Mouse (Mus musculus) CH12.LX (cell line): ENCODE measurements around the gene Exd2. TPM values are rescaled to one million over a fixed set of nuclear protein-coding genes. Genes with fewer than 3 reads are reported as not detected.

Source experiments
- DNase-seq: peaks from one replicate; pipeline ENCODE4 v3.0.0-alpha.2; 2013; ENCODE audit errors: extremely low read depth
- H3K27ac ChIP-seq: 2 replicates; pipeline ENCODE4 v1.5.1; 2012; ENCODE audit warnings: low read depth, mild to moderate bottlenecking, control low read depth, moderate library complexity; ENCODE audit not compliant: insufficient read depth
- H3K27me3 ChIP-seq: replicated peaks from 2 replicates; pipeline ENCODE3; 2012; ENCODE audit warnings: inconsistent platforms
- H3K36me3 ChIP-seq, 2 experiments: replicated peaks in 1 of 2; 2 replicates each; pipeline versions ENCODE3 to v1.6.1; 2012; ENCODE audit warnings: inconsistent platforms in 1 of 2, low read length in 1 of 2, mild to moderate bottlenecking in 1 of 2, mixed read lengths in 1 of 2, moderate library complexity in 1 of 2; ENCODE audit not compliant: control insufficient read depth in 1 of 2, insufficient read depth in 1 of 2
- H3K4me1 ChIP-seq, 2 experiments: 2 replicates each; pipeline ENCODE4 v1.6.1; 2012; ENCODE audit warnings: inconsistent platforms in 1 of 2, moderate library complexity in 1 of 2; ENCODE audit not compliant: insufficient read depth in 2 of 2, control insufficient read depth in 1 of 2
- H3K4me2 ChIP-seq: 2 replicates; pipeline ENCODE4 v1.6.1; 2012; ENCODE audit warnings: low read depth, mild to moderate bottlenecking, control low read depth; ENCODE audit not compliant: poor library complexity, insufficient read depth, severe bottlenecking
- H3K4me3 ChIP-seq, 3 experiments: fragments of 150-350 bp in 1 of 3; sonication (generic) in 1 of 3; replicated peaks in 1 of 3; 2 replicates each; pipeline versions ENCODE3 to v1.5.1; 2011 to 2012; ENCODE audit warnings: low read depth in 2 of 3, low read length in 2 of 3, mild to moderate bottlenecking in 2 of 3, moderate library complexity in 2 of 3, control low read depth in 1 of 3, improper control_type of control experiment in 1 of 3, inconsistent platforms in 1 of 3, mixed read lengths in 1 of 3; ENCODE audit not compliant: poor library complexity in 1 of 3
- H3K79me2 ChIP-seq: replicated peaks from 2 replicates; pipeline ENCODE4 v1.6.1; 2012; ENCODE audit warnings: mild to moderate bottlenecking, moderate library complexity; ENCODE audit not compliant: control insufficient read depth, poor library complexity, insufficient read depth, severe bottlenecking; ENCODE audit errors: extremely low read depth
- H3K9ac ChIP-seq: 2 replicates; pipeline ENCODE4 v1.6.1; 2012; ENCODE audit warnings: low read depth, mild to moderate bottlenecking, control low read depth, moderate library complexity; ENCODE audit not compliant: insufficient read depth
- H3K9me3 ChIP-seq: replicated peaks from 2 replicates; pipeline ENCODE3; 2012; ENCODE audit warnings: low read length, inconsistent platforms, mixed read lengths
- BHLHE40 ChIP-seq: IDR thresholded peaks from 2 replicates; pipeline ENCODE4 v1.6.1; 2011; ENCODE audit warnings: mild to moderate bottlenecking, low read depth, low read length, improper control_type of control experiment
- E2F4 ChIP-seq: IDR thresholded peaks from 2 replicates; pipeline ENCODE4 v1.6.1; 2011; ENCODE audit warnings: low read depth, low read length, improper control_type of control experiment; ENCODE audit not compliant: insufficient replicate concordance
- EP300 ChIP-seq: IDR thresholded peaks from 2 replicates; pipeline ENCODE4 v1.6.1; 2011; ENCODE audit warnings: low read length, improper control_type of control experiment
- GABPA ChIP-seq: IDR thresholded peaks from 2 replicates; pipeline ENCODE4 v1.6.1; 2012; ENCODE audit warnings: low read depth, low read length, improper control_type of control experiment, inconsistent platforms; ENCODE audit not compliant: insufficient replicate concordance
- IRF4 ChIP-seq: IDR thresholded peaks from 2 replicates; pipeline ENCODE4 v1.6.1; 2014; ENCODE audit warnings: low read depth, mild to moderate bottlenecking, inconsistent platforms, low read length, improper control_type of control experiment
- JUN ChIP-seq: IDR thresholded peaks from 2 replicates; pipeline ENCODE4 v1.6.1; 2011; ENCODE audit warnings: low read depth, mild to moderate bottlenecking, low read length, improper control_type of control experiment, moderate library complexity; ENCODE audit not compliant: insufficient read depth
- JUND ChIP-seq: conservative IDR thresholded peaks from 2 replicates; pipeline ENCODE4 v1.6.1; 2011; ENCODE audit warnings: low read depth, low read length, improper control_type of control experiment
- KAT2A ChIP-seq: IDR thresholded peaks from 2 replicates; pipeline ENCODE4 v1.6.1; 2012; ENCODE audit warnings: low read length, improper control_type of control experiment, inconsistent platforms; ENCODE audit not compliant: insufficient replicate concordance
- MAFK ChIP-seq: IDR thresholded peaks from 2 replicates; pipeline ENCODE4 v1.6.1; 2011; ENCODE audit warnings: low read length, improper control_type of control experiment; ENCODE audit not compliant: insufficient replicate concordance
- MAX ChIP-seq: IDR thresholded peaks from 2 replicates; pipeline ENCODE4 v1.6.1; 2011; ENCODE audit warnings: low read length, improper control_type of control experiment
- MAZ ChIP-seq: IDR thresholded peaks from 2 replicates; pipeline ENCODE4 v1.6.1; 2012; ENCODE audit warnings: low read depth, mild to moderate bottlenecking, inconsistent platforms, low read length, improper control_type of control experiment, moderate library complexity
- MXI1 ChIP-seq: IDR thresholded peaks from 2 replicates; pipeline ENCODE4 v1.6.1; 2011; ENCODE audit warnings: mild to moderate bottlenecking, low read depth, low read length, improper control_type of control experiment
- NELFE ChIP-seq: IDR thresholded peaks from 2 replicates; pipeline ENCODE4 v1.6.1; 2011; ENCODE audit warnings: low read depth, low read length, improper control_type of control experiment
- NRF1 ChIP-seq: IDR thresholded peaks from 2 replicates; pipeline ENCODE4 v1.6.1; 2014; ENCODE audit warnings: low read depth, mild to moderate bottlenecking, inconsistent platforms, low read length, improper control_type of control experiment, moderate library complexity
- PAX5 ChIP-seq: IDR thresholded peaks from 2 replicates; pipeline ENCODE4 v1.6.1; 2012; ENCODE audit warnings: low read length, inconsistent platforms, mixed read lengths
- POLR2AphosphoS2 ChIP-seq: IDR thresholded peaks from 2 replicates; pipeline ENCODE4 v1.6.1; 2011; ENCODE audit warnings: low read depth, low read length, improper control_type of control experiment
- SIN3A ChIP-seq: IDR thresholded peaks from 2 replicates; pipeline ENCODE4 v1.6.1; 2012; ENCODE audit warnings: low read length, improper control_type of control experiment, inconsistent platforms
- TBP ChIP-seq: conservative IDR thresholded peaks from 2 replicates; pipeline ENCODE4 v1.6.1; 2011; ENCODE audit warnings: low read depth, low read length, improper control_type of control experiment
- TCF12 ChIP-seq: IDR thresholded peaks from 2 replicates; pipeline ENCODE4 v1.6.1; 2014; ENCODE audit warnings: low read depth, mild to moderate bottlenecking, inconsistent platforms, low read length, improper control_type of control experiment
- UBTF ChIP-seq: IDR thresholded peaks from 2 replicates; pipeline ENCODE4 v1.6.1; 2012; ENCODE audit warnings: low read depth, mild to moderate bottlenecking, inconsistent platforms, low read length, improper control_type of control experiment, moderate library complexity
- USF2 ChIP-seq: conservative IDR thresholded peaks from 2 replicates; pipeline ENCODE4 v1.6.1; 2011; ENCODE audit warnings: low read depth, low read length, improper control_type of control experiment
- ZC3H11A ChIP-seq: IDR thresholded peaks from 2 replicates; pipeline ENCODE4 v1.6.1; 2012; ENCODE audit warnings: low read depth, mild to moderate bottlenecking, inconsistent platforms, low read length, improper control_type of control experiment
- ZKSCAN1 ChIP-seq: IDR thresholded peaks from 2 replicates; pipeline ENCODE4 v1.6.1; 2012; ENCODE audit warnings: low read depth, inconsistent platforms, low read length, improper control_type of control experiment, borderline replicate concordance
- ZMIZ1 ChIP-seq: IDR thresholded peaks from 2 replicates; pipeline ENCODE4 v1.6.1; 2012; ENCODE audit warnings: low read depth, mild to moderate bottlenecking, inconsistent platforms, low read length, improper control_type of control experiment
- ZNF384 ChIP-seq: IDR thresholded peaks from 2 replicates; pipeline ENCODE4 v1.6.1; 2012; ENCODE audit warnings: low read depth, low read length, improper control_type of control experiment, inconsistent platforms
- dilution Hi-C: fragments of 300-500 bp; cut with MboI; formaldehyde crosslinking; loops from 2 replicates; pipeline ENCODE4 v1.14.3; 2020; ENCODE audit warnings: low sequenced_read_pairs; ENCODE audit not compliant: extremely low pct_unique_long_range_greater_than_20kb, extremely low pct_ligation_motif_present
- in situ Hi-C: fragments of 300-500 bp; cut with MboI; formaldehyde crosslinking; loops from 3 replicates; pipeline ENCODE4 v1.14.3; 2019; ENCODE audit warnings: low sequenced_read_pairs, low pct_ligation_motif_present, low pct_unique_long_range_greater_than_20kb, mixed read lengths
- polyA plus RNA-seq: library from polyadenylated mRNA; unstranded; fragments of >175 nt; gene quantifications from 2 replicates; pipeline ENCODE4 v1.2.1, GENCODE M21; 2012; ENCODE audit warnings: low read depth; ENCODE audit not compliant: insufficient read length
- total RNA-seq, 2 experiments: library from RNA; depleted of rRNA; stranded (reverse); fragments of 300-350 nt in 1 of 2; fragments of >200 nt in 1 of 2; gene quantifications; 2 replicates each; pipeline ENCODE4 v1.2.3; 2012 to 2014

Gene Exd2
- total and polyA plus RNA-seq, 3 experiments: 11.2 to 15.0 (median 11.3) TPM

DNA sequence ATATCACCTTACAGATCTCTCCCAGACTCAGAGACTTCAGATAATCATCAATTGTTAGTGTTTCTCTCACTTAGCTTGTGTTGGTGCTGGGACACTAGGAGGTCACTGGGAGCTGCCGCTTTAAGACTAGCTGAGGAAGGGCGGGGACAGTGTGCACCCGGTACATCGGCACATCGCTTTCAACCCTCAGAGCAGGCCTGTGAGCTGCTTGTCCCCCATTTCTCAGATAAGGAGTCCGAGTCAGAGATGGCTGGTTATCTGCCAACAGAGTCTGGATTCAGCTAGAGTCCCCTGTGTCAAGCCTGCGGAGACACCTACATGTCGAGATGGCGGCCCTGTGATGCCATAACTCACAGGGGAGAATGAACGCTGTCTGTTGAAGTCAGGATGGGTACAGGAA lies 68.7 kb downstream of the Exd2 start:
- peaks cover 4 to 24% of the 10 kb centered on the region in 2 experiments; a peak in 3 of 4 replicates for H3K4me1 ChIP-seq
- H3K36me3 ChIP-seq: no peaks in the 10 kb centered on the region
- H3K4me2 ChIP-seq: no peak overlapping the region
- peaks cover 2% of the 10 kb centered on the region for H3K27me3 ChIP-seq
- no peaks in the 10 kb centered on the region for H3K79me2 ChIP-seq
- in situ Hi-C loops: no loop called here
- no peak for DNase-seq
- dilution Hi-C loops: no loop called here
- H3K27ac ChIP-seq: no peak overlapping the region
- no peaks in the 10 kb centered on the region for H3K9me3 ChIP-seq
- TF ChIP-seq JUN (no peak), GABPA (no peak), MAX (no peak), USF2 (no peak), ZMIZ1 (no peak), IRF4 (no peak), BHLHE40 (no peak), MAFK (no peak), EP300 (no peak), NELFE (no peak), TBP (no peak), MAZ (no peak), E2F4 (no peak), MXI1 (no peak), TCF12 (no peak), PAX5 (no peak), ZNF384 (no peak), ZKSCAN1 (no peak)
- TF ChIP-seq, all 38 proteins: peak for 0
- Histone ChIP-seq H3K4me3 (no peak overlapping the region), H3K9ac (no peak overlapping the region)

- no peaks in the 10 kb centered on the region for H3K9me3 ChIP-seq
- no peak overlapping the region for H3K4me2 ChIP-seq
- dilution Hi-C loops (no loop called here), in situ Hi-C loops (no loop called here)
- no peak overlapping the region for H3K27ac ChIP-seq
- H3K27me3 ChIP-seq: peaks cover 2% of the 10 kb centered on the region
- H3K79me2 ChIP-seq: no peaks in the 10 kb centered on the region
- peaks cover 4 to 24% of the 10 kb centered on the region in 2 experiments for H3K4me1 ChIP-seq
- no peak for TF ChIP-seq TCF12
- no peak for TF ChIP-seq IRF4
- no peak for TF ChIP-seq JUND
- no peak for TF ChIP-seq ZMIZ1
- no peak for TF ChIP-seq ZC3H11A
- TF ChIP-seq E2F4: no peak
- no peak for TF ChIP-seq SIN3A
- no peak for TF ChIP-seq MXI1
- TF ChIP-seq NELFE: no peak
- TF ChIP-seq MAFK: no peak
- TF ChIP-seq MAZ: no peak
- no peak for TF ChIP-seq NRF1
- no peak for TF ChIP-seq BHLHE40
- TF ChIP-seq KAT2A: no peak
- TF ChIP-seq ZKSCAN1: no peak
- TF ChIP-seq POLR2AphosphoS2: no peak
- no peak for TF ChIP-seq UBTF
- H3K9ac ChIP-seq: no peak overlapping the region
- DNase-seq: no peak
- no peak overlapping the region for H3K4me3 ChIP-seq
- H3K36me3 ChIP-seq: no peaks in the 10 kb centered on the region
These were observed 71.0 kb downstream of the Exd2 start for GRCm38 (mm10) chr12:80533876-80534275.
